Mouse (Mus musculus): ENCODE results near the gene Tnfsf10. TPM values are rescaled to one million over a fixed set of nuclear protein-coding genes. Genes with fewer than 3 reads are reported as not detected.
"Not testable (repeated sequence)": the region's sequence is repeated elsewhere in the genome, so short reads cannot be mapped to it uniquely, and the experiment has no call there.

Gene Tnfsf10
- polyA plus RNA-seq, 1 experiment from 2014 or later: not detected

DNA sequence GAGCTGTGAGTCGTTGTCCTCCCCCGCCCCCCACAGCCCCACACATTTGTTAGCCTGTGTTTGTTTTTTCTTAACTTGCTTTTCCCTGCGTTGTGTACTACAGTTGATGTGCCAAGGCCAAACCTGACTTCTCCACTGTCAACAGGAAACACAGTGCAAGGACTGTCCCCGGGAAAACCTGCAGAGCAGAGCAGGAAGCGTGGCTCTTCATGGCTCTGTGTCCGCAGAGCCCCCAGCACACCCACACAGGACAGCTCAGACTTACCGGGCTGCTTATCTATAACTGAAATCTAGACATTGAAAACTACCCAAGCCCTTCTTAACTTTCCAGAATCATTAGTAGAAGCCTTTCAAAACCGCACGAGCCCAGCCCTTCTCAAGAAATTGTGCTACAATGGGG lies 31.8 kb upstream of the Tnfsf10 start:
- Histone ChIP-seq H3K36me3 (no peaks in the 10 kb centered on the region), H3K4me3 (no peak overlapping the region), H3K9me3 (replicated peaks) (no peaks in the 10 kb centered on the region), H3K27ac (no peak overlapping the region), H3K4me1 (peaks cover 11% of the 10 kb centered on the region), H3K27me3 (ENCODE audit: low read depth, poor library complexity, severe bottlenecking) (peaks cover 24% of the 10 kb centered on the region; the same call in 1 of the 2 replicates)
- DNase-seq (ENCODE audit: low spot score): no peak
- WGBS: 76% methylated on average over 9 of the region's 9 CpGs

DNA sequence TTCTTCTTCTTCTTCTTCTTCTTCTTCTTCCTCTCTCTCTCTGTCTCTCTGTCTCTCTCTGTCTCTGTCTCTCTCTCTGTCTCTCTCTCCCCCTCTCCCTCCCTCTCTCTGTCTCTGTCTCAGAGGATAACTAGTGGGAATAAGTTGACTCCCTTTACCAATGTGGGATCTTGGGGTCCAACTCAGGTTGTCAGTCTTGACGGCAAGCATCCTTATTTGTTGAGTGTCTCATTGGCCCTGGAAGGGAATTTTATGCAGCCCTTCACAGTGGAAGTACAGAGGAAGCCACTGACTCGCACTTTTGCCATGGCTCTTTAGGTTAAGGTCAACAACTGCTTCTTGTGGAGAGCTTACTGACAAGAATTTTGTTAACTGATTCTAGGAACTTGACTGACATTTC lies 28.5 kb upstream of the Tnfsf10 start:
- no peak for DNase-seq (ENCODE audit: low spot score)
- H3K4me3 ChIP-seq: no peak overlapping the region
- 72% methylated on average over 2 of the region's 2 CpGs for WGBS
- 0 out of 2 replicates have a peak, but pooled peaks cover 6% of the 10 kb centered on the region for H3K27me3 ChIP-seq (ENCODE audit: low read depth, poor library complexity, severe bottlenecking)
- H3K36me3 ChIP-seq: no peaks in the 10 kb centered on the region
- H3K4me1 ChIP-seq: peaks cover 2% of the 10 kb centered on the region; the same call in 1 of the 2 replicates
- H3K27ac ChIP-seq: no peak overlapping the region
- H3K9me3 ChIP-seq (replicated peaks): no peaks in the 10 kb centered on the region

DNA sequence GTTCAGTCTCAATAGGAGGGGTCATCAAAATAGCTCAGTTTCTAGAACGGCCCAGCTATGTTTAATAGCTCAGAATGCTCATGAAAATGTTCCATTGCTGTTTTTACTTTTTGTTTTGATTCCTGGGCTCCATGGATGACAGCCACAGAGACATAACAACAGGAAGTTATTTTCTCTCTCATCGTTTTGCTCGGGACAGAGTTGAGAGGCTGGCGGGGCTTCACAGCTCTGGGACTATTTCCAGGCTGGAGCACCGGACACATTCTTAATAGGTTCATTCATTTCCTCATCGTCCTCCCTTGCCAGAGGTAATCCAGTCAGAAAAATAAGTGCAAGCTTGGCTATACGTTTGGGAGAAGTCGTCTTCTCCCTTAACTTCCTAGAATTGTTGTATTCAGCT lies 27.9 kb upstream of the Tnfsf10 start:
- H3K4me1 ChIP-seq: no peaks in the 10 kb centered on the region
- no peak overlapping the region for H3K4me3 ChIP-seq
- 0 out of 2 replicates have a peak, but pooled peaks cover under 1% of the 10 kb centered on the region for H3K27me3 ChIP-seq (ENCODE audit: low read depth, poor library complexity, severe bottlenecking)
- H3K9me3 ChIP-seq (replicated peaks): no peaks in the 10 kb centered on the region
- H3K36me3 ChIP-seq: no peaks in the 10 kb centered on the region
- H3K27ac ChIP-seq: no peak overlapping the region
- 80% methylated on average over 8 of the region's 8 CpGs for WGBS
- DNase-seq (ENCODE audit: low spot score): no peak

DNA sequence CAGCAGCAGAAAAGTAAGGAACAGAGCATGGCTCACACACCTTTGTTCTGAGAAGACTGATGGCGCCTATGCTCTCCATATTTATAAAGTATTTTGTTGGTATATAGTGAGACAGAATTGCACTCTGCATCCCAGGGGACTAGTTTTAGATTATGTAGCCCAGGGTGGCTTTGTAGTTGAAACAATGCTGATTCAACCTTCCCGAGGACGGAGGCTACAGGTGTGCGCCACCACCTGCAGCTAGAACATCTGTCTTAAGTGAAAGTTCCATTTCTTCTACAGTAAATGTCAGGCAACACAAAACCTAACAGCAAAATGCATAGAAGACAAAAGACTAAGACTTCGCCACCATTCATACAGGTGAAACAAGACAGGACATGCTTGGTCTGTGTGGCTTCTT lies 26.5 kb upstream of the Tnfsf10 start:
- Histone ChIP-seq H3K27me3 (ENCODE audit: low read depth, poor library complexity, severe bottlenecking) (no peaks in the 10 kb centered on the region), H3K27ac (no peak overlapping the region), H3K36me3 (no peaks in the 10 kb centered on the region), H3K4me3 (no peak overlapping the region), H3K4me1 (no peaks in the 10 kb centered on the region), H3K9me3 (replicated peaks) (no peaks in the 10 kb centered on the region)
- 89% methylated on average over 5 of the region's 5 CpGs for WGBS
- no peak for DNase-seq (ENCODE audit: low spot score)

DNA sequence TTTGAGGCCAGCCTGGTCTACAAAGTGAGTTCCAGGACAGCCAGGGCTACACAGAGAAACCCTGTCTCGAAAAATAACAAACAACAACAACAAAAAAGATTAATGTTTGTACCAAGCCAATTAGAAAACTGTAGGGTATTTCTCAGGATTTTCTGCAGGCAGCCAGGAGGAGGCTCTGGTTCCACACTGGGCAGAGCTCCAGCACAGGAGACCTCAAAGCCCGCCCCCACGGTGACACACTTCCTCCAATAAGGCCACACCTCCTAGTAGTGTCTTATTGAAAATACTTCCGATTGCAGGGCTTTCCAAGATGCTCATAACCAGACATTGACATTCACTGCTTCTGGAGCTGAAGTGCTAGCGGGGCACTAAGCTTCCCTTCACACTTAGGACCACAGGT lies 25.9 kb upstream of the Tnfsf10 start:
- H3K9me3 ChIP-seq (replicated peaks); H3K36me3 ChIP-seq; DNase-seq (ENCODE audit: low spot score); H3K27ac ChIP-seq; H3K4me1 ChIP-seq; H3K4me3 ChIP-seq; H3K27me3 ChIP-seq (ENCODE audit: low read depth, poor library complexity, severe bottlenecking): not testable (repeated sequence)
- 89% methylated on average over 5 of the region's 5 CpGs for WGBS

DNA sequence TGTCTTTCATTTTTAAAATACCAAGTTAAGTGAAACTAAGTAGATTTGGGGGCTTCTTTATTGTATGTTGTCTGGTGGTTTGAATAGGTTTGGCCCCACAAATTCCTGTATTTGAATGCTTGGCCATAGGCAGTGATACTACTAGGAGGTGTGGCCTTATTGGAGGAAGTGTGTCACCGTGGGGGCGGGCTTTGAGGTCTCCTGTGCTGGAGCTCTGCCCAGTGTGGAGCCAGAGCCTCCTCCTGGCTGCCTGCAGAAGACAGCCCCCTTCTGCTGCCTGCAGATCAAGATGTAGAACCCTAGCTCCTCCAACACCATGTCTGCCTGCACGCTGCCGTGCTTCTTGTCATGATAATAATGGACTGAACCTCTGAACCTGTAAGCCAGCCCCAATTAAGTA lies 25.4 kb upstream of the Tnfsf10 start:
- H3K4me1 ChIP-seq; H3K9me3 ChIP-seq (replicated peaks); H3K27ac ChIP-seq; DNase-seq (ENCODE audit: low spot score); H3K27me3 ChIP-seq (ENCODE audit: low read depth, poor library complexity, severe bottlenecking); H3K36me3 ChIP-seq; H3K4me3 ChIP-seq: not testable (repeated sequence)
- WGBS: 83% methylated on average over 4 of the region's 4 CpGs

DNA sequence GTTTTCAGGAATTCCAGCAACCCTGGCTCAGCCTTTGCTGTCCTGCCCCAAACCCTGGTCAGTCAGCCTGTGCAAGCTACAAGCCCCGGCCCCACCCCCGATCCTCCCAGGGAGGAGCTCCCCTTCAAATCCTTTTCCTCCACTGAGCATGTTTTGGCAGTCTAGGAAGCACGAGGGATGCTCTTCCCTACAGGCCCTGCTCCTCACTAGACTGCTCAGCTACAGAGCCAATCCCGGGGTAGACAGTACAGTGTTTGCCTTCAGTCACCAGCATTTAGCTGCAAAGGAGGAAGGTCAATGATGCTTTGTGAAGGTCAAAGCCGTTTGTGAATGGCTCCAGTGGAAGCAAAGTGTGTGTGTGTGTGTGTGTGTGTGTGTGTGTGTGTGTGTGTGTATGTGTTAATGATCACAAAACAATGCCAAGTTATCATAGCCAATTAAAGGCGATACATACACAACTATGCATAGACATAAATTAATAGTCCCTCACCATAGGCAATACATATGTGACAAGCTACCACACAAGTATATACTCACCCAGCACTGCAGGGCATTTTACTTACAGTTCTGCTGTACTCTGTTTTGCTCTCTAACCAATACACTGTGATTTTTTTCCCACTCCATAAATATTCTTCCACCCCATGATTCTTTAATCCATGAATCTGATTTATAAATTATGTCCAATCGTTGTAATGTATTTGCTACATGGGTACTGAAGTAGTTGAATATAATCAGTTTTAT lies 23.0 kb upstream of the Tnfsf10 start:
- Histone ChIP-seq H3K36me3 (no peaks in the 10 kb centered on the region), H3K27ac (no peak overlapping the region), H3K27me3 (ENCODE audit: low read depth, poor library complexity, severe bottlenecking) (no peaks in the 10 kb centered on the region), H3K4me3 (no peak overlapping the region), H3K4me1 (no peaks in the 10 kb centered on the region), H3K9me3 (replicated peaks) (no peaks in the 10 kb centered on the region)
- WGBS: 73% methylated on average over 7 of the region's 7 CpGs
- DNase-seq (ENCODE audit: low spot score): no peak

DNA sequence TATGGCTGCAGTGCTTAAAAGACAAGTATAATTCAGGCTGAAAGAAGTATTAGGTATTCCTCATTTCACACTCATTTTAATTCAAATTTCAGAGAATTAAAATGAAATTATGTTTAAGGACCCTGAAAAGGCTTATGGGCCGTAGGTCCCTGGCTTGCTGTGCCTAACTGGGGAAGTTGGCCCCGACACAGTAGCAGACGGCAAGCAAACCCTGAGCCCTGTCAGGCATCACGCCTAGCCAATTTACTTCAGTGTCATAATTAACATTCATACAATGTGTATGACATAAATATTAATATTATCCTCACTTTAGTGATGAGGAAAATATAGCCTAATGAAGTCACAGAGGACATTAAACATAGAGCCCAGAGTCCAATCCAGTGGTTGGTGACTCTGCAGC lies 16.4 kb upstream of the Tnfsf10 start:
- H3K9me3 ChIP-seq (replicated peaks): no peaks in the 10 kb centered on the region
- no peaks in the 10 kb centered on the region for H3K4me1 ChIP-seq
- H3K4me3 ChIP-seq: no peak overlapping the region
- no peaks in the 10 kb centered on the region for H3K27me3 ChIP-seq (ENCODE audit: low read depth, poor library complexity, severe bottlenecking)
- 92% methylated on average over 4 of the region's 4 CpGs for WGBS
- no peaks in the 10 kb centered on the region for H3K36me3 ChIP-seq
- H3K27ac ChIP-seq: no peak overlapping the region
- DNase-seq (ENCODE audit: low spot score): no peak

DNA sequence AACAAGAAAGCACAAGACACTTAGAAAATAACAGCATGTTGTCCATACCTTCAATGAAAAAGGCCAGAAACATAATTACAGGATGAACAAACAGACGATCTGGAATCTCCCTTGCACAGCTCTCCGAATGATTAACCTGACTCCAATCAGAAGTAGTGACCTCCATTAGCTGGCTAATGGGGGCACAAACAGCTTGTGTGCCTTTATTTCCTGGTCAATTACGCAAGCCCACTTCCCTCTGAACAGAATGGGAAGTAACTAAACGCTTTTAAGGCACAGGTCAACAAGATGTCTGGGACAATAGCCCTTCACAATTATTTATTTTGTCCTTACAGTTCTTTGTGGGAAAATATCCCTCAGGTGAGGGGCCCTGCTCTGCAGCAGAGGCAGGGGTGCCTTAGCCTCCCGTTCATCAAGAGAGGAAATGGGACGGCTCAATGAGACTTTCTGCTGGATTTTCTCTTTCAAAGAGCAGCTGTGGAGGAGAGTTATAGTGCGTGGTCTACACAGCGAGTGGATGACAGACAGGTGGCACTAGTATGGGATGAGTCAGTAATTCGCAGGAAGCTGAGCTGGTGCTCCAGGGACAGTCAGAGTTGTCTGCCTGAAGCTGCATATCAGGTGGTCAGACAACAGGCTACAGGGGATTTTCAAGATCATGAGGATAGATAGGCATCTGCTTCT lies 14.3 kb upstream of the Tnfsf10 start:
- H3K4me1 ChIP-seq: no peaks in the 10 kb centered on the region
- no peaks in the 10 kb centered on the region for H3K27me3 ChIP-seq (ENCODE audit: low read depth, poor library complexity, severe bottlenecking)
- no peaks in the 10 kb centered on the region for H3K36me3 ChIP-seq
- no peak for DNase-seq (ENCODE audit: low spot score)
- no peaks in the 10 kb centered on the region for H3K9me3 ChIP-seq (replicated peaks)
- no peak overlapping the region for H3K4me3 ChIP-seq
- H3K27ac ChIP-seq: no peak overlapping the region
- WGBS: 70% methylated on average over 9 of the region's 9 CpGs

DNA sequence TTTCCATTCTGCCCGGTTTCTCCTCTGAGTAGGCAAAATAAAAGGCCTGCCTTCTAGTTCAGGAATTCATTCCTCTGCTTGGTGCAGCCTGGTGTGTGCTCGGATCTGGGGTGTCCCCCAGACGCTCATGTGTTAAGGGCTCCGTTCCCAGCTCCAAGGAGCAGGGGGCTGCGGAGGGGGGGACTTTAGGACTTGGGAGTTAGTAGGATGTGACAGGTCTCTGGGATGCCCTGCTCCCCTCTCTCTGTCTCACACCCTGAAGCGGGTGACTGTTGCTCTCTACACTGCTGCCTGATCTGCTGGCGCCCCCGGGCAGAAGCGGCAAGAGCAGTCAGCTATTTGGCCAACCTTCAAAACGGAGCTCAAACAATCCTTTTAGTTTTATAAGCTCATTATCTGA lies 10.0 kb upstream of the Tnfsf10 start:
- Histone ChIP-seq H3K27ac (no peak overlapping the region), H3K4me3 (no peak overlapping the region), H3K4me1 (no peaks in the 10 kb centered on the region), H3K27me3 (ENCODE audit: low read depth, poor library complexity, severe bottlenecking) (no peaks in the 10 kb centered on the region), H3K36me3 (no peaks in the 10 kb centered on the region), H3K9me3 (replicated peaks) (no peaks in the 10 kb centered on the region)
- DNase-seq (ENCODE audit: low spot score): no peak
- WGBS: 83% methylated on average over 10 of the region's 10 CpGs

DNA sequence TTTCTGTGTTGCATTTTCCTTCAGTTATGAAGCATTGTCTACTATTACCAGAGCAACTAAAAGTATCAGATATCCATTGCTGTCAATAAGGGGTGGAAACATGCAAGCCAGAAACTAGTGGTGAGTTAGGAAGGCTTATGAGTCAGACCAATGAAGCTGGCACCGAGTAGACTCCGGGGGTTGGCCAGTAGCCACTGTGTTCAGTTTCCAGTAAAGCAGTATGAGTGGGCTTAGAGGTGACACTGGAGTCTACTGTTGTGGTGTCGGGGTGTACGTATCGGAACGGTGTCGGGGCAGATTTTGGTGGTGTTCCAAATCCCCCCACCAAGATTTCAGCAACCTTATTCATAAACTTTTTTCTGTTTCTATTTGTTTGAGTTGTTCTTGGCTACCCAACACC lies 5.9 kb upstream of the Tnfsf10 start:
- 98% methylated on average over 7 of the region's 7 CpGs for WGBS
- Histone ChIP-seq H3K4me3 (no peak overlapping the region), H3K27me3 (ENCODE audit: low read depth, poor library complexity, severe bottlenecking) (no peaks in the 10 kb centered on the region), H3K27ac (no peak overlapping the region), H3K36me3 (no peaks in the 10 kb centered on the region), H3K4me1 (no peaks in the 10 kb centered on the region), H3K9me3 (replicated peaks) (no peaks in the 10 kb centered on the region)
- DNase-seq (ENCODE audit: low spot score): no peak

DNA sequence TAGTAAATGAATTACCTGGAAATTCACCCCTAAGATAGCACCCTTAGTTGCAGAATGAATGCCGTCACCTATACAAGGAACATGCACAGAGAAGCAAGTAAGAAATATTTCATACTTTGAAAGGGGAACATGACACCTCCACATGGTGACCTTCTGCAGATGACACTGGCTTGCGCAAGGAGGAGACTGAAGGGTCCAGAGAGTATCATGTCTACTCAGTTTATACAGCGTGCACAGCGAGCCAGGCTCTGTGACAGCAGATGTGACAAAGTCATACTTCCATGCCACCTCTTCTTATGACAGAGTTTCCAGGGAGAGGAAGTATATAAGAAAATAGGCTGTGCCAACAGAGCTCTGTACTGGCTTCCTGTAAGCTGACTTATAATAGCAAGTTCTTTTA lies 5.4 kb upstream of the Tnfsf10 start:
- H3K9me3 ChIP-seq (replicated peaks): no peaks in the 10 kb centered on the region
- no peak for DNase-seq (ENCODE audit: low spot score)
- no peaks in the 10 kb centered on the region for H3K36me3 ChIP-seq
- H3K27ac ChIP-seq: no peak overlapping the region
- H3K4me3 ChIP-seq: no peak overlapping the region
- H3K4me1 ChIP-seq: no peaks in the 10 kb centered on the region
- WGBS: 94% methylated on average over 4 of the region's 4 CpGs
- H3K27me3 ChIP-seq (ENCODE audit: low read depth, poor library complexity, severe bottlenecking): no peaks in the 10 kb centered on the region

DNA sequence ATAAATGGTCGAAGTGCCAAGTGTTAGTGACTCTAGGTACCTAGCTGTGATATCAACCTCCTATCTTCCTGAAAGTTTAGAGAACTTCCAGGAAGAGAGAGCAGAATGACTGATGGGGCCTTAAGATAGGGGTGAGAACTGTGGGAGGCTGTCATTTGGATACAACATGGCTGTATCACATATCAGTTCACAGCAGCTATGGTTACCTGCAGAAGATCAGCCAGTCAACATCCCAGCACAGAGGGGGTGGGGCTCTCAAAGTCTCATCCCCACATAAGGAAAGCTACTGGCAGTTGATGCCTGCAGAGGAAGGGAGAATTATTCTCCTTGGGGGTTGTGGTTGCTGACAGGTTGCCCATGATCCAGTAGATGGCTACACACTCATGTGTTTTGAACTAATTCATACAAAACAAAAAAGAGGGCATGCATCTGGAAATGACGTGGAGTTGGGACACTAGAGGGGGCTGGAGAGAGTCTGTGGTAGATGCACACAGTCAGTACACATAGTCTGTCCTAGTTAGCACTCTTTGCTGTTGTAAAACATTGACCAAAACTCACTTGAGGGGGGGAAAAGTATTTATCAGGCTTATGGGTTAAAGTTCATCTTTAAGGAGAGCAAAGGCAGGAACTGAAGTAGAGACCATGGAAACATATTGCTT lies 2.2 kb upstream of the Tnfsf10 start:
- H3K27ac ChIP-seq: no peak overlapping the region
- no peaks in the 10 kb centered on the region for H3K27me3 ChIP-seq (ENCODE audit: low read depth, poor library complexity, severe bottlenecking)
- whole genome bisulfite sequencing: 64% methylated on average over 2 of the region's 2 CpGs
- H3K4me3 ChIP-seq: no peak overlapping the region
- H3K9me3 ChIP-seq (replicated peaks): no peaks in the 10 kb centered on the region
- no peak for DNase-seq (ENCODE audit: low spot score)
- H3K36me3 ChIP-seq: no peaks in the 10 kb centered on the region
- H3K4me1 ChIP-seq: no peaks in the 10 kb centered on the region

Measured in limb, embryonic 10.5 days (tissue).